Mouse (Mus musculus): Measurements from ENCODE around the gene Qrsl1. TPM values are rescaled to one million over a fixed set of nuclear protein-coding genes. Genes with fewer than 3 reads are reported as not detected.
A peak's percentile ranks its signal among the peaks of the same experiment; 100 is the strongest.

Qrsl1 gene
- polyA plus RNA-seq, 1 experiment from 2014 or later, result 17.8 TPM

GRCm38 (mm10) chr10:43845442-43845841 is 56.1 kb downstream of the Qrsl1 start:
- H3K9me3 ChIP-seq (ENCODE audit: control insufficient read depth, low read length), result peaks cover 2% of the 10 kb centered on the region; the same call in 1 of the 2 replicates
- H3K36me3 ChIP-seq (ENCODE audit: control insufficient read depth, insufficient read depth, low read length), result no peaks in the 10 kb centered on the region
- H3K4me3 ChIP-seq (ENCODE audit: low read length), result no peak overlapping the region
- no peak for ATAC-seq (ENCODE audit: low read depth)
- no peaks in the 10 kb centered on the region for H3K27me3 ChIP-seq (ENCODE audit: control insufficient read depth, insufficient read depth, low read depth, low read length)
- no peaks in the 10 kb centered on the region for H3K4me1 ChIP-seq (replicated peaks; ENCODE audit: control insufficient read depth, insufficient read depth, low read length)
- H3K27ac ChIP-seq (ENCODE audit: low read length), result no peak overlapping the region
- no peak overlapping the region for H3K9ac ChIP-seq (ENCODE audit: low read length)
- H3K4me2 ChIP-seq (ENCODE audit: low read depth, low read length), result no peak overlapping the region
- 76% methylated on average over 3 of the region's 3 CpGs for WGBS

DNA sequence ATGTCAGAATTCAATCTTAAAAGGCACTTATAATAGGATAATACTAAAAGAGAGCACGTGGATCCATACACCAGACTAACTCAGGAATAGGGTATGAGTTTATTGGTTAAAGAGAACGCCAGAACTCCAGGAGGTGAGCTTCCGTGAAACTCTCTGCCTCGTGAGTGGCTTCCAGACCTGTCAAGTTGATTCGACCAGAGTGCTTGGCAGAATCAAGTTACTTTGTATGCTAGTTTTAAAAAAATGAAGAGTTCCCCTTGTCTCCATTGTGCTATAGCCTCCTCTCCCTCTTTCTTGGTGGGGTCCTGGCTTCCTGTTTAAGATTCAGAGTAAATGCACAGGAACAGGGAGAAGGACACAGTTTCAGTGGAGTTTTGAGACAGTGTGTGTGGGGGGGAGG is 60.1 kb downstream of the Qrsl1 start:
- no peak overlapping the region for H3K4me3 ChIP-seq (ENCODE audit: low read length)
- peaks cover 2% of the 10 kb centered on the region; the same call in 1 of the 2 replicates for H3K9me3 ChIP-seq (ENCODE audit: control insufficient read depth, low read length)
- no peak for ATAC-seq (ENCODE audit: low read depth)
- H3K4me2 ChIP-seq (ENCODE audit: low read depth, low read length), result no peak overlapping the region
- H3K27me3 ChIP-seq (ENCODE audit: control insufficient read depth, insufficient read depth, low read depth, low read length), result no peaks in the 10 kb centered on the region
- H3K9ac ChIP-seq (ENCODE audit: low read length), result no peak overlapping the region
- WGBS, result 72% methylated on average over 5 of the region's 5 CpGs
- no peaks in the 10 kb centered on the region for H3K36me3 ChIP-seq (ENCODE audit: control insufficient read depth, insufficient read depth, low read length)
- no peak overlapping the region for H3K27ac ChIP-seq (ENCODE audit: low read length)
- H3K4me1 ChIP-seq (replicated peaks; ENCODE audit: control insufficient read depth, insufficient read depth, low read length), result no peaks in the 10 kb centered on the region

- no peak for ATAC-seq (ENCODE audit: low read depth)
- Histone ChIP-seq H3K27me3 (ENCODE audit: control insufficient read depth, insufficient read depth, low read depth, low read length) (no peaks in the 10 kb centered on the region), H3K9me3 (ENCODE audit: control insufficient read depth, low read length) (no peaks in the 10 kb centered on the region), H3K4me3 (ENCODE audit: low read length) (no peak overlapping the region), H3K4me1 (replicated peaks; ENCODE audit: control insufficient read depth, insufficient read depth, low read length) (peaks cover 5% of the 10 kb centered on the region; the same call in 1 of the 2 replicates), H3K4me2 (ENCODE audit: low read depth, low read length) (no peak overlapping the region), H3K27ac (ENCODE audit: low read length) (no peak overlapping the region), H3K36me3 (ENCODE audit: control insufficient read depth, insufficient read depth, low read length) (no peaks in the 10 kb centered on the region), H3K9ac (ENCODE audit: low read length) (no peak overlapping the region)
- WGBS, result 29% methylated on average over 5 of the region's 5 CpGs
Observed at GRCm38 (mm10) chr10:43832868-43833267, 68.7 kb downstream of the Qrsl1 start.

DNA sequence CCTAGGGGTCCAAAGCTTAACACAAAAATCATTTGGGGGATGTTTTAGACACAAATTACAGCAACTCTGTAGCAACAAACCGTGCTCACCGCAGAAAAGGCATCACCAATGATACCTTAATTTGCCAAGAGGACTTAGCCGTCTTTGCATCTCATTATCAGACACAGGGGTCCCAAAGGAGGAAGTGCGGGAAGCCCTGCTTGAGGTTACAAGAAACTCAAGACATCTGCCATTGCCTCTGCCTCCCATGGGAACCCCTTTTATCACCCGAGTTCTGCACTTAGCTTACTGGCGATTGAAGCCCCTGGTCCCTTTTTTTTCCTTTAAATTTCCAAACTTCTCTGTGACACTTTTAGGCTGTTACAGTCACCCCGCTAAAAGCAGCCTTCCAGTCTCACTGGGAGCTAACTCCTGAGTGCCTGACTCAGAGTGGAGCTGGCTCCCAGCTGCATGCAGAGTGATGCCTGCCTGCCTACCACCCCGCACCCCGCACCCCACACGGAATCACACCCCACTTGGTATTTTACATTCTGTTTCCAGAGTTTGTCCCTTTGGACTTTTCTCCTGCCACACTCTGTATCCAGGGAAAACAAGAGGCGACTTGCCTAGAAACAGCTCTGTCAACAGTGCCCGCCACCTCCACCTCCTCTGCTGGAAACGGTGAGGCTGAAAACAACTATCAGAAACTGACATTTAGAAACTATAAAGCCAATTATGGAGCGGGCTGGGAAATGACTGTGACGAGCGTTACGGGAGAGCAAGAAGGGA is 71.1 kb downstream of the Qrsl1 start:
- no peak overlapping the region for H3K9ac ChIP-seq (ENCODE audit: low read length)
- H3K27ac ChIP-seq (ENCODE audit: low read length), result no peak overlapping the region
- no peaks in the 10 kb centered on the region for H3K9me3 ChIP-seq (ENCODE audit: control insufficient read depth, low read length)
- no peaks in the 10 kb centered on the region for H3K36me3 ChIP-seq (ENCODE audit: control insufficient read depth, insufficient read depth, low read length)
- WGBS, result 25% methylated on average over 17 of the region's 17 CpGs
- no peaks in the 10 kb centered on the region for H3K27me3 ChIP-seq (ENCODE audit: control insufficient read depth, insufficient read depth, low read depth, low read length)
- peaks cover 5% of the 10 kb centered on the region; the same call in 1 of the 2 replicates for H3K4me1 ChIP-seq (replicated peaks; ENCODE audit: control insufficient read depth, insufficient read depth, low read length)
- H3K4me2 ChIP-seq (ENCODE audit: low read depth, low read length), result 0 out of 2 replicates have a peak overlapping the region, but pooled peaks have one; percentile 2
- ATAC-seq (ENCODE audit: low read depth), result no peak
- no peak overlapping the region for H3K4me3 ChIP-seq (ENCODE audit: low read length)

DNA sequence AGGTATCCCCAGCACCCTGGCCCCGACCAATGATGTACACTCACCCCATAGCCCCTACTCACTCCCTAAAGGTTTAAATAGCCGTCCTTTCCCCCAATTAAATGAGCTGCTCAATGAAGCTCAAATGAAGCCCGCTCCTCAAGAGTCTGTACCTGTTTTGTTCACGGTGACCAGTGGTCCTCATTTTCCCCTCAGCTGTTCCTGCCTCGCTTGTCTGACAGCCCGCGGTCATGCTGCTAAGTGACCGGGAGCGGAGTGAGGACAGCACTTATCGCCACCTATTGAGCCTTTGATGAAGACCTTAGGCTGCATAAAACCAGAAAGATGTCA is 72.9 kb downstream of the Qrsl1 start:
- no peak for ATAC-seq (ENCODE audit: low read depth)
- Histone ChIP-seq H3K4me2 (ENCODE audit: low read depth, low read length) (no peak overlapping the region), H3K27ac (ENCODE audit: low read length) (no peak overlapping the region), H3K4me1 (replicated peaks; ENCODE audit: control insufficient read depth, insufficient read depth, low read length) (peaks cover 5% of the 10 kb centered on the region; the same call in 1 of the 2 replicates), H3K36me3 (ENCODE audit: control insufficient read depth, insufficient read depth, low read length) (no peaks in the 10 kb centered on the region), H3K9ac (ENCODE audit: low read length) (no peak overlapping the region), H3K9me3 (ENCODE audit: control insufficient read depth, low read length) (no peaks in the 10 kb centered on the region), H3K27me3 (ENCODE audit: control insufficient read depth, insufficient read depth, low read depth, low read length) (no peaks in the 10 kb centered on the region), H3K4me3 (ENCODE audit: low read length) (no peak overlapping the region)
- 95% methylated on average over 10 of the region's 10 CpGs for WGBS

DNA sequence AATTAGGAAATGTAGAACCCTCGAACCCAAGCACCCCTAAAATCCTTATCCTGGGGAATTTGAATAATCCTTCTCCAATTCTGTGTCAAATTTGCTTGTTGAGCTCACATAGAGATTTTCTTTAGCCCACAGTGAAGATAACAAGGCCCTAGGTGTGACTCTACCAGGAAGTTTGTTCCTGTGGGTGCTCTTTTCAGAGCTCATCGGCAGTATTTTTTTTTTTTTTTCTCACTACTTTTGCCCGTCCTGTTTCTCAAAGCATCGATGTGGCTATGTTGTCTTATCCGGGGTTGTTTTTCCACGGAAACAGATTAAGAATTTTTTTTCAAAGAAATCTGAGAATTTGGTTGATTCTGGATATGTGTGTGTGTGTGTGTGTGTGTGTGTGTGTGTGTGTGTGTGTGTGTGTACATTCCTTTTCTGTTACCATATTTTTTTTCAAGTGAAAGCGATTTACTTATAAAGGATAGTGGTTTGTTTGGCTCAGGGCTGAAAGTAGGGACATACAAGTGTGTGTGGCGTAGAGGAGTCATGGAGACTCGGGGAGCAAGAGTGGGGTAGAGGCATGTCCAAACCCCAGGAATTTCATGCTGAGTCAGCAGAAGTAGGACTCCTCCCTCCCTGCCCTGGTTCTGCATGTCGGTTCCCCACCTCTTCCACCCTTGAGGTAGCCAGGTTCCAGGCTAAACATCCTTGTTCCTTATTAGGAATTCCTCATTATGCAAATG is 73.4 kb downstream of the Qrsl1 start:
- no peaks in the 10 kb centered on the region for H3K36me3 ChIP-seq (ENCODE audit: control insufficient read depth, insufficient read depth, low read length)
- 95% methylated on average over 10 of the region's 10 CpGs for WGBS
- no peak for ATAC-seq (ENCODE audit: low read depth)

DNA sequence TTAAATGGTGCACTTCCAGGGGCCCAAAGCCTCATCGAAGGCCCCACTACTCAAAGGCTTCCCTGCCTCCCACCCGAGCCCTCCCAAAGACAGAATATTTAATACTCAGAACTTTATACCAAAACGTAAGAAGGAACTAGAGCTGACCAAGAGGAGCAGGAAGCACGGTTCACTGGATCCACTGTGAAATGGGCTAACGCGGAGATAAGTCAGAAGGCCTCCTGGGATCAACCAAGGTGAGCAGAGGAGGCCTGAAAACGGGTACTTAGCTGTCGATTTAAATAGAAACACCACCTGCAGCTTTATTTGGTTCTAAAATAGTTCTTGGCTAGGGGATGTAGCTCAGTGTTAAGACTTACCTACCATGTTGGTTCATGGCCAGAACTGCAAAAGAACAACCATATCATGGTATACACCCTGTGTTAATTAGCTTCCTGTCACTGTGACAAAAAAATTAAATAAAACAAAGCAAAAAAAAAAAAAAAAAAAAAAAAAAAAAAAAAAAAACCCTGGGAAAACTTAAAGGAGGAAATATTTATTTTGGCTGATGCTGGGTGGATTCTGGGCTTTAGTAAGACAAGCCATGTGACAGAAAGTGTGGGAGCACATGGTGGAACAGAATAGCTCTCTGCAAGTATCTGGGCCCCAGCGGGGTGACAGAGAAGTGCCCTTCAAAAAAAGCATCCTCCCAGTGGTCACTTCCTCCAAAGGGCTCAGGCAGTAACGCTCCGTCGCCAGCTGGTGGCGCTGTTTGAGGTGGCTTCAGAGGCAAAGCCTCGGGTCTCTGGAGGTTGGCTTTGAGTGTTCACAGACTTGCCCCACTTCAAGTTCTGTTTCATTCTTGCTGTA is 74.5 kb downstream of the Qrsl1 start:
- Histone ChIP-seq H3K4me2 (ENCODE audit: low read depth, low read length) (no peak overlapping the region), H3K27ac (ENCODE audit: low read length) (no peak overlapping the region), H3K4me3 (ENCODE audit: low read length) (no peak overlapping the region), H3K9me3 (ENCODE audit: control insufficient read depth, low read length) (no peaks in the 10 kb centered on the region), H3K9ac (ENCODE audit: low read length) (no peak overlapping the region), H3K27me3 (ENCODE audit: control insufficient read depth, insufficient read depth, low read depth, low read length) (no peaks in the 10 kb centered on the region), H3K4me1 (replicated peaks; ENCODE audit: control insufficient read depth, insufficient read depth, low read length) (peaks cover 5% of the 10 kb centered on the region; the same call in 1 of the 2 replicates), H3K36me3 (ENCODE audit: control insufficient read depth, insufficient read depth, low read length) (no peaks in the 10 kb centered on the region)
- no peak for ATAC-seq (ENCODE audit: low read depth)
- WGBS, result 77% methylated on average over 14 of the region's 14 CpGs

More for the DNA sequence above, 73.4 kb downstream of the Qrsl1 start:
- no peaks in the 10 kb centered on the region for H3K27me3 ChIP-seq (ENCODE audit: control insufficient read depth, insufficient read depth, low read depth, low read length)
- H3K4me1 ChIP-seq (replicated peaks; ENCODE audit: control insufficient read depth, insufficient read depth, low read length), result peaks cover 5% of the 10 kb centered on the region; the same call in 1 of the 2 replicates
- H3K9ac ChIP-seq (ENCODE audit: low read length), result no peak overlapping the region
- no peak overlapping the region for H3K4me2 ChIP-seq (ENCODE audit: low read depth, low read length)
- no peaks in the 10 kb centered on the region for H3K9me3 ChIP-seq (ENCODE audit: control insufficient read depth, low read length)
- H3K4me3 ChIP-seq (ENCODE audit: low read length), result no peak overlapping the region
- H3K27ac ChIP-seq (ENCODE audit: low read length), result no peak overlapping the region

GRCm38 (mm10) chr10:43825696-43826095 is 75.8 kb downstream of the Qrsl1 start:
- H3K4me2 ChIP-seq (ENCODE audit: low read depth, low read length), result no peak overlapping the region
- no peaks in the 10 kb centered on the region for H3K36me3 ChIP-seq (ENCODE audit: control insufficient read depth, insufficient read depth, low read length)
- H3K9ac ChIP-seq (ENCODE audit: low read length), result no peak overlapping the region
- no peak overlapping the region for H3K4me3 ChIP-seq (ENCODE audit: low read length)
- no peaks in the 10 kb centered on the region for H3K9me3 ChIP-seq (ENCODE audit: control insufficient read depth, low read length)
- 94% methylated on average over 6 of the region's 6 CpGs for WGBS
- no peak for ATAC-seq (ENCODE audit: low read depth)
- no peak overlapping the region for H3K27ac ChIP-seq (ENCODE audit: low read length)
- no peaks in the 10 kb centered on the region for H3K4me1 ChIP-seq (replicated peaks; ENCODE audit: control insufficient read depth, insufficient read depth, low read length)
- H3K27me3 ChIP-seq (ENCODE audit: control insufficient read depth, insufficient read depth, low read depth, low read length), result no peaks in the 10 kb centered on the region

DNA sequence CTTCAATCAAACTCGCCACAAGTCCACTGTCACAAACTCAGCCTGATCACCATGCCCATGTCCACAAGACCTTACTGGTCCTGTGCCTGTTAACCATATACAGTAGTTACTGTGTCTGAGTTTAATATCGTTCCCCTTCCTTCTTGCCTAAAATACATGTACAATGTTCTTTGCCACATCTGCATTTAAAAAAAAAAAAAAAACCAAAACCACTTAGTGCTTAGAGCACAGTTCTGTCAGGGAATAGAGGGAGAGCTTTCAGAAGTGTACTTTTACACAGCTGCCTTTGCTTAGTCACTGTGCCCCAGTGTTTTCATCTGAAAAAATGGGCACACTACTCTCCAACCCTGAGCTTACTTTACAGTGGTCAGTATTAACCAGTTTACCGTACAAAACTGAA is 76.8 kb downstream of the Qrsl1 start:
- H3K4me2 ChIP-seq (ENCODE audit: low read depth, low read length), result no peak overlapping the region
- no peaks in the 10 kb centered on the region for H3K9me3 ChIP-seq (ENCODE audit: control insufficient read depth, low read length)
- no peaks in the 10 kb centered on the region for H3K36me3 ChIP-seq (ENCODE audit: control insufficient read depth, insufficient read depth, low read length)
- H3K27me3 ChIP-seq (ENCODE audit: control insufficient read depth, insufficient read depth, low read depth, low read length), result no peaks in the 10 kb centered on the region
- no peak overlapping the region for H3K9ac ChIP-seq (ENCODE audit: low read length)
- no peak for ATAC-seq (ENCODE audit: low read depth)
- H3K4me3 ChIP-seq (ENCODE audit: low read length), result no peak overlapping the region
- H3K27ac ChIP-seq (ENCODE audit: low read length), result no peak overlapping the region
- 87% methylated on average over 3 of the region's 3 CpGs for WGBS
- no peaks in the 10 kb centered on the region for H3K4me1 ChIP-seq (replicated peaks; ENCODE audit: control insufficient read depth, insufficient read depth, low read length)

Data from lung, embryonic 16.5 days (tissue).